Mouse (Mus musculus) testis, adult 2 months (tissue): Measurements from ENCODE around the gene Trim44.

Experiments used
- CTCF ChIP-seq: fragments of 200-500 bp; IDR thresholded peaks from 2 replicates; pipeline ENCODE4 v1.5.1; 2012; ENCODE audit warnings: low read depth, mild to moderate bottlenecking, inconsistent platforms, low read length, moderate library complexity; ENCODE audit not compliant: control insufficient read depth, insufficient read depth, insufficient replicate concordance
- POLR2A ChIP-seq: fragments of 200-500 bp; IDR thresholded peaks from 2 replicates; pipeline ENCODE4 v1.6.1; 2012; ENCODE audit warnings: low read depth, mild to moderate bottlenecking, inconsistent platforms, low read length, moderate library complexity; ENCODE audit not compliant: control insufficient read depth

DNA sequence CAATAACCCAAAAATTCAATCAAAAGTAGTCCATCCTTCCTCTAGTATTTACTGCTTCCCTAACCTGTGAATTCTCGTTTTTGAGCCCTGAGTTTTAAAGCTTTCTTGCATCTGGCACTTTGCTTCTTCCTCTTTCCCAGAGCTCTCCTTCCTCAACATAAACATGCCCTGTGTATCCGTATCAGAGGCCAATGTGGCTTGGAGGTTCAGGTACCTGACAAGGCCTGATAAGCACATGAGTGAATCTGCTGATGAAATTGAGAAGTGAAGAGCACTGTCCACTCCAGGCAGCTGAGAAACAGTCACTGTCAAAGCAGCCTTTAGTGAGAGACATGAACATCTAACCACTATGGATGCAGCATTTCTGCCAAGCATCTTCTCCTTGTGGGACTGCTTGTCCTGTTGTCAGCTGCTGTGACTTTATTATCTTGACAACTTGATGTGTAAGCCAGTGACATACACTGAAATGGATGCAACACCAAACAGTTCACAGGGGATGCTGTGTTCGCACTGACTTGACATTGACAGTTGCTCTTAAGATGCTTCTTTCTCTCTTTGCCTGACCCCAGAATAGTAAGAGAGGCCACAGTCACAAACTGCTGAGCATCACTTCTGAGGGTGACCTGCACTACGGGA is 42.9 kb downstream of the Trim44 start:
- no peak for TF ChIP-seq CTCF
- TF ChIP-seq POLR2A: no peak
